ENCODE assay signal across 11 mouse cellular contexts in the genomic region with DNA sequence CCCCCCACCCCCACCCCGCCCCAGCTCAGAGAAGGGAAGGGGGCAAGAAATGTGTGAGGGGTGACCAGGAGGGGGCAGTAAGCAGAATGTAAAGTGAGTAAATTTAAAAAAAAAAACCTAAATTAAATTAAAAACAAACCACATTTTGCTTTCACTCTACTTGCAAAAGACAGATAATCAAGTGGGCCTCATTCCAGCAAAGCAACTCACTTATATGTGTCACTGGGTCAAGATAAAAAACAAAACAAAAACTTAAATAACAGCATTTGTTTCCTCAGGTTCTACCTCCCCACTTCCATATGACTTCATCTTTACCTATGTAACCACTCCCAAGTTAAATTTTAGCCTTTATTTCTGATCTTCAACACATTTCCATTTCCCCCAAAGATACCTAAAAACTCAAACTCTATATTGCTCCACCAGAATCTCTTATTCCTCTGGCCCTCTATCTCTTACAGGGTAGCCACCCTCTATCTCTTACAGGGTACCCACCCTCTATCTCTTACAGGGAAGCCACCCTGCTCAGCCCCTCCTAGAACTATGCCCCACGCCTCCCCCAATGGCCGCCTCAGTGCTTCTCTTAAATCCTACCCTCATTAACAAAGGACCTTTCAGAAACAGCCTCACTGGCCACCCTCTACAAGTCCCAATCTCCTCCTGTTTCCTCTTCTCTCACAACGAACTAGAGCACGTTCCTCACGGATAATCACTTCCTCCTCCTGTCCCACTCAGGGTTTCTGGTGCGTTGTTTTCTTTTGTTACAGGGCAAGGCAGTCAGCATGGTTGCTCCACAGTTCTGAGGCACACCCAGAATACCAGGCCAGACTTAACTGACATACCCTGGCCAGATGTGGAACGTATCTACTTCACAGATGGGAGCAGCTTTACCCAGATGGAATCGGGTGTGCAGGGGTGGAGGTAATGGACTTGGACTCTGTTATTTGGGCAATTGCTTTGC. TPM values are rescaled to one million over a fixed set of nuclear protein-coding genes. Genes with fewer than 3 reads are reported as not detected.
DNase-seq lines count a peak whose midpoint lies in the region; ATAC-seq and TF ChIP-seq lines count a peak whose summit lies in the region.
"Had no signal": no experiment of that assay in that cellular context is flagged by ENCODE, and none has a peak within 500 bp of the region (broad histone marks: within the 10 kb centered on the region; RNA-seq: fewer than 3 reads in every experiment).

No protein-coding gene starts in this region.

- H3K9ac ChIP-seq in heart, embryonic 12.5 days, result no peak overlapping the region
- no peak overlapping the region for H3K9ac ChIP-seq in heart, embryonic 11.5 days (ENCODE audit: low read depth, low read length)
- no peak overlapping the region for H3K9ac ChIP-seq in embryonic facial prominence, embryonic 13.5 days
- H3K9ac ChIP-seq in liver, embryonic 11.5 days (ENCODE audit: low read depth, low read length), result peak overlapping the region; percentile 50

- 53% methylated on average over 9 of the region's 9 CpGs for WGBS in heart, embryonic 12.5 days
- WGBS in heart, embryonic 11.5 days (ENCODE audit: insufficient replicate concordance), result 47% methylated on average over 9 of the region's 9 CpGs
- 42% methylated on average over 9 of the region's 9 CpGs for WGBS in embryonic facial prominence, embryonic 13.5 days
- 42% methylated on average over 9 of the region's 9 CpGs for WGBS in liver, embryonic 11.5 days
- WGBS in kidney, adult 2 months, result 74% methylated on average over 9 of the region's 9 CpGs

- DNase-seq in ES-CJ7 (ENCODE audit: low read depth, low spot score), result peak; percentile 28
- no peak for DNase-seq in liver, embryonic 11.5 days (ENCODE audit: low spot score)
- DNase-seq in adrenal gland, adult (ENCODE audit: inconsistent age in 2 of 2, low spot score in 1 of 2), result no peak
- DNase-seq in kidney, adult 2 months, result no peak
- DNase-seq in left cerebral cortex, postnatal 14 days (ENCODE audit: low spot score in 2 of 2), result no peak
- DNase-seq: adrenal gland, postnatal 25 days; gastrocnemius, postnatal 25 days; lung, adult 2 months had no signal

- H3K4me1 ChIP-seq in heart, embryonic 12.5 days (replicated peaks), result peaks cover 28% of the 10 kb centered on the region
- H3K4me1 ChIP-seq in heart, embryonic 11.5 days (ENCODE audit: control insufficient read depth, insufficient read depth, low read length), result peaks cover 9% of the 10 kb centered on the region
- H3K4me1 ChIP-seq in embryonic facial prominence, embryonic 13.5 days, result peaks cover 15% of the 10 kb centered on the region
- peaks cover 23% of the 10 kb centered on the region for H3K4me1 ChIP-seq in liver, embryonic 11.5 days (replicated peaks; ENCODE audit: control insufficient read depth, insufficient read depth, low read length)
- 0 out of 2 replicates have a peak, but pooled peaks cover 2% of the 10 kb centered on the region for H3K4me1 ChIP-seq in kidney, adult 2 months (ENCODE audit: control insufficient read depth, insufficient read depth, low read length)

- peak overlapping the region; percentile 76; the same call in 1 of the 2 replicates for H3K27ac ChIP-seq in heart, embryonic 12.5 days (ENCODE audit: poor library complexity, severe bottlenecking)
- H3K27ac ChIP-seq in heart, embryonic 11.5 days (ENCODE audit: low read depth, low read length), result no peak overlapping the region; the same call in 1 of the 2 replicates
- peak overlapping the region; percentile 39 for H3K27ac ChIP-seq in embryonic facial prominence, embryonic 13.5 days
- H3K27ac ChIP-seq in liver, embryonic 11.5 days (ENCODE audit: low read depth, low read length), result peak overlapping the region; percentile 75
- no peak overlapping the region for H3K27ac ChIP-seq in kidney, adult 2 months (ENCODE audit: insufficient read depth, low read depth, low read length)

- no peak for TF ChIP-seq POLR2A in kidney, adult 2 months (IDR thresholded peaks at IDR 0.05; ENCODE audit: low read depth, low read length)

- H3K4me3 ChIP-seq in heart, embryonic 12.5 days, result no peak overlapping the region
- H3K4me3 ChIP-seq in heart, embryonic 11.5 days (ENCODE audit: low read depth, low read length), result no peak overlapping the region
- no peak overlapping the region for H3K4me3 ChIP-seq in embryonic facial prominence, embryonic 13.5 days
- H3K4me3 ChIP-seq in liver, embryonic 11.5 days (ENCODE audit: low read depth, low read length), result no peak overlapping the region
- H3K4me3 ChIP-seq in kidney, adult 2 months (ENCODE audit: insufficient read depth, low read depth, low read length), result no peak overlapping the region

- no peaks in the 10 kb centered on the region for H3K9me3 ChIP-seq in heart, embryonic 12.5 days (replicated peaks)
- no peaks in the 10 kb centered on the region for H3K9me3 ChIP-seq in heart, embryonic 11.5 days (replicated peaks; ENCODE audit: control insufficient read depth, low read length)
- no peaks in the 10 kb centered on the region for H3K9me3 ChIP-seq in embryonic facial prominence, embryonic 13.5 days
- no peaks in the 10 kb centered on the region for H3K9me3 ChIP-seq in liver, embryonic 11.5 days (ENCODE audit: control insufficient read depth, low read length)

- H3K36me3 ChIP-seq in heart, embryonic 12.5 days, result 0 out of 2 replicates have a peak, but pooled peaks cover 9% of the 10 kb centered on the region
- H3K36me3 ChIP-seq in heart, embryonic 11.5 days (ENCODE audit: control insufficient read depth, insufficient read depth, low read length), result no peaks in the 10 kb centered on the region
- 0 out of 2 replicates have a peak, but pooled peaks cover 4% of the 10 kb centered on the region for H3K36me3 ChIP-seq in embryonic facial prominence, embryonic 13.5 days
- H3K36me3 ChIP-seq in liver, embryonic 11.5 days (ENCODE audit: control insufficient read depth, insufficient read depth, low read length), result no peaks in the 10 kb centered on the region
- H3K36me3 ChIP-seq in kidney, adult 2 months (ENCODE audit: control insufficient read depth, insufficient read depth, low read length), result no peaks in the 10 kb centered on the region

- no peak for TF ChIP-seq CTCF in kidney, adult 2 months (conservative IDR thresholded peaks at IDR 0.05; ENCODE audit: insufficient read depth, insufficient read length, low read depth, low read length)

- intact Hi-C loops in left cerebral cortex, postnatal 14 days (cut with DNase I), result no loop called here

- H3K4me2 ChIP-seq in heart, embryonic 12.5 days, result no peak overlapping the region
- H3K4me2 ChIP-seq in heart, embryonic 11.5 days, result no peak overlapping the region
- no peak overlapping the region for H3K4me2 ChIP-seq in embryonic facial prominence, embryonic 13.5 days
- peak overlapping the region; percentile 55 for H3K4me2 ChIP-seq in liver, embryonic 11.5 days

- H3K27me3 ChIP-seq in heart, embryonic 12.5 days (replicated peaks), result no peaks in the 10 kb centered on the region
- no peaks in the 10 kb centered on the region for H3K27me3 ChIP-seq in heart, embryonic 11.5 days (ENCODE audit: control insufficient read depth, insufficient read depth, low read length)
- H3K27me3 ChIP-seq in embryonic facial prominence, embryonic 13.5 days, result no peaks in the 10 kb centered on the region
- no peaks in the 10 kb centered on the region for H3K27me3 ChIP-seq in liver, embryonic 11.5 days (replicated peaks; ENCODE audit: control insufficient read depth, insufficient read depth, low read length)
- no peaks in the 10 kb centered on the region for H3K27me3 ChIP-seq in kidney, adult 2 months (replicated peaks; ENCODE audit: control insufficient read depth, insufficient read depth, low read length)

- no peak for ATAC-seq in heart, embryonic 12.5 days (ENCODE audit: insufficient number of reproducible peaks, low FRiP score)
- no peak for ATAC-seq in heart, embryonic 11.5 days (replicated peaks; ENCODE audit: insufficient number of reproducible peaks, low FRiP score, low TSS enrichment)
- no peak for ATAC-seq in embryonic facial prominence, embryonic 13.5 days (ENCODE audit: insufficient number of reproducible peaks, insufficient read depth, low FRiP score, low TSS enrichment, low read depth)
- peak; percentile 93 for ATAC-seq in liver, embryonic 11.5 days (replicated peaks; ENCODE audit: low FRiP score)

RNA-seq across cellular contexts. Expression of gene Ift80, which starts 28.6 kb away (rescaled TPM):
- polyA plus RNA-seq in heart, embryonic 12.5 days (2016; fragmentation: Nextera tagmentation; extraction: Ambion mirVana), result 9.0 and 10.0 TPM in 2 replicates
- polyA plus RNA-seq in heart, embryonic 11.5 days (2014; fragmentation: Nextera tagmentation; extraction: Ambion mirVana), result 8.3 and 9.5 TPM in 2 replicates
- polyA plus RNA-seq in embryonic facial prominence, embryonic 13.5 days (2015; fragmentation: Nextera tagmentation; extraction: Ambion mirVana), result 18.6 and 22.6 TPM in 2 replicates
- 10.0 and 10.9 TPM in 2 replicates for polyA plus RNA-seq in liver, embryonic 11.5 days (2014; fragmentation: Nextera tagmentation; extraction: Ambion mirVana)
- polyA plus RNA-seq in kidney, adult 2 months (2012; rRNA removed), result 3.8 and 4.2 TPM in 2 replicates
- total RNA-seq in left cerebral cortex, postnatal 14 days (2021), result 10 to 100 TPM; 17.6 to 17.7 TPM

RNA-seq across cellular contexts. Expression of gene Smc4, which starts 28.7 kb away (rescaled TPM):
- 177 TPM in 2 replicates for polyA plus RNA-seq in heart, embryonic 12.5 days (2016; fragmentation: Nextera tagmentation; extraction: Ambion mirVana)
- polyA plus RNA-seq in heart, embryonic 11.5 days (2014; fragmentation: Nextera tagmentation; extraction: Ambion mirVana), result 165 and 180 TPM in 2 replicates
- 167 and 188 TPM in 2 replicates for polyA plus RNA-seq in embryonic facial prominence, embryonic 13.5 days (2015; fragmentation: Nextera tagmentation; extraction: Ambion mirVana)
- polyA plus RNA-seq in liver, embryonic 11.5 days (2014; fragmentation: Nextera tagmentation; extraction: Ambion mirVana), result 200 and 213 TPM in 2 replicates
- polyA plus RNA-seq in kidney, adult 2 months (2012; rRNA removed), result 2.5 and 3.0 TPM in 2 replicates
- total RNA-seq in left cerebral cortex, postnatal 14 days (2021), result 1 to 10 TPM; 6.4 to 8.2 TPM

Comparison
In these comparisons a context has a peak if more than half of its experiments do, and no peak if none do; other contexts are left out.
1. H3K27ac ChIP-seq: peak in heart, embryonic 12.5 days (single experiment), embryonic facial prominence, embryonic 13.5 days (single experiment) and liver, embryonic 11.5 days (single experiment); none in heart, embryonic 11.5 days (single experiment) and kidney, adult 2 months (single experiment).
2. RNA of gene Smc4, which starts 28.7 kb away (polyA plus RNA-seq): 200 to 213 TPM in liver, embryonic 11.5 days, 167 to 188 TPM in embryonic facial prominence, embryonic 13.5 days, 165 to 180 TPM in heart, embryonic 11.5 days and 177 TPM in heart, embryonic 12.5 days; 2.5 to 3.0 TPM in kidney, adult 2 months; every median in the first group is over 10 times any median in the second.